12 mouse cellular contexts compared by ENCODE assay signal in the genomic region with DNA sequence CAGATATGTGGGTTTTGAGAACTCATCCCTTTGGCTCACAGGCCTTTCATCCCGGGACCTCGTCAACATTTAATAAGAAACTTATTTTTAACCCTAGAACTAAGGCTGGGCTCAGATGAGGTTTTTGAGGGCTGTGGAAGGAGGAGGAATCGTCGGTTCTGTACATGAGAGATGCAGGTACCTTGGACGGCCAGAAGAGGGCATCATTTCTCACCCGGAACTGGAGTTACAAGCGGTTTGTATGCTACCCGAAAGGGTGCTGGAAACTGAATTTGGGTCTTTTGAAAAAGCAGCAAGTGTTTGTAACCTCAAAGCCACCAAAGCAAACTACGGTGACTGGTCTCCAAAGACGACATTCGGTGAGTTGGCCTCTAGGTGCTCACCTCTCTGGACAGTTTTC. TPM values are rescaled to one million over a fixed set of nuclear protein-coding genes. Genes with fewer than 3 reads are reported as not detected.
DNase-seq lines count a peak whose midpoint lies in the region; ATAC-seq and TF ChIP-seq lines count a peak whose summit lies in the region.
"Had no signal": no experiment of that assay in that cellular context is flagged by ENCODE, and none has a peak within 500 bp of the region (broad histone marks: within the 10 kb centered on the region; RNA-seq: fewer than 3 reads in every experiment).

No protein-coding gene starts in this region.

- no peak for ATAC-seq in Patski
- ATAC-seq: midbrain, embryonic 16.5 days had no signal

- CTCF ChIA-PET in Patski (lab: Charles Lee): no interaction called here

- WGBS in lung, adult 2 months: 61% methylated on average over 11 of the region's 11 CpGs

- no peak overlapping the region for H3K4me3 ChIP-seq in lung, adult 2 months (replicated peaks; ENCODE audit: extremely low read depth, low read depth, low read length)
- H3K4me3 ChIP-seq: limb, embryonic 12.5 days had no signal

- in situ Hi-C loops in Patski (cut with MboI; ENCODE audit: low pct_unique_long_range_greater_than_20kb): no loop called here

- no peaks in the 10 kb centered on the region for H3K27me3 ChIP-seq in Patski
- H3K27me3 ChIP-seq: limb, embryonic 12.5 days had no signal

- peak; percentile 29; the same call in 1 of the 2 replicates for TF ChIP-seq CTCF in lung, adult 2 months (IDR thresholded peaks at IDR 0.05; ENCODE audit: insufficient read depth, low read length)
- peak; percentile 55 for TF ChIP-seq CTCF in Patski (IDR thresholded peaks at IDR 0.05)

- peak; percentile 40 for DNase-seq in embryo, embryonic 10.5 days (ENCODE audit: low spot score)
- DNase-seq in embryo, embryonic 10 days (ENCODE audit: low spot score): no peak
- DNase-seq in lung, adult 2 months: no peak
- no peak for DNase-seq in lung, postnatal 14 days
- DNase-seq in Patski (ENCODE audit: low read depth, low spot score): no peak
- peak; percentile 13 for DNase-seq in retina, postnatal 1 day
- DNase-seq in cerebellum, adult 18-20 months: no peak
- DNase-seq in ovary, postnatal 14 days (ENCODE audit: low spot score): no peak
- DNase-seq: heart, adult 11 months; right cerebral cortex, postnatal 14 days had no signal

- POLR2A ChIA-PET in Patski (lab: Charles Lee): no interaction called here

- peaks cover 4% of the 10 kb centered on the region; the same call in 1 of the 2 replicates for H3K4me1 ChIP-seq in lung, adult 2 months (ENCODE audit: control insufficient read depth, insufficient read depth, low read length)
- H3K4me1 ChIP-seq: limb, embryonic 12.5 days had no signal

- TF ChIP-seq POLR2A in lung, adult 2 months (IDR thresholded peaks at IDR 0.05; ENCODE audit: borderline replicate concordance, extremely low read depth, low read depth, low read length): no peak

RNA-seq across cellular contexts. Expression of gene Raf1, which starts 24.9 kb away (rescaled TPM):
- polyA plus RNA-seq in lung, adult 2 months (2012; rRNA removed): 98.6 and 131 TPM in 2 replicates
- polyA plus RNA-seq in Patski (2021): 96.8 TPM

Comparison
In these comparisons a context has a peak if more than half of its experiments do, and no peak if none do; other contexts are left out.
1. DNase-seq: peak in embryo, embryonic 10.5 days (single experiment) and retina, postnatal 1 day (single experiment); none in embryo, embryonic 10 days (single experiment), lung, adult 2 months (single experiment), lung, postnatal 14 days (single experiment), Patski (single experiment), cerebellum, adult 18-20 months (0 of 2) and ovary, postnatal 14 days (single experiment).